Mouse (Mus musculus): ENCODE measurements at regions not wholly inside any gene's neighbourhood (a gene's known extent, or its start where the extent isn't known, plus 50 kb on each side); places are given as distances from the start of the nearest gene placed in this dataset.

- Histone ChIP-seq H3K4me3 (ENCODE audit: insufficient read depth, low read length) (no peak overlapping the region), H3K27ac (ENCODE audit: insufficient read depth, low read length) (no peak overlapping the region), H3K4me1 (ENCODE audit: control insufficient read depth, insufficient read depth, low read length) (no peaks in the 10 kb centered on the region)
- TF ChIP-seq CTCF (IDR thresholded peaks at IDR 0.05; ENCODE audit: borderline replicate concordance, insufficient read depth, low read length): no peak
Observed at GRCm38 (mm10) chr16:93213618-93214017, 387.7 kb upstream of the Runx1 start.

GRCm38 (mm10) chr16:93207675-93208074, 381.7 kb upstream of the Runx1 start:
- Histone ChIP-seq H3K27ac (ENCODE audit: insufficient read depth, low read length) (no peak overlapping the region), H3K4me1 (ENCODE audit: control insufficient read depth, insufficient read depth, low read length) (no peaks in the 10 kb centered on the region), H3K4me3 (ENCODE audit: insufficient read depth, low read length) (no peak overlapping the region)
- no peak for TF ChIP-seq POLR2A (IDR thresholded peaks at IDR 0.05; ENCODE audit: low read depth, low read length)
- no peak for TF ChIP-seq CTCF (IDR thresholded peaks at IDR 0.05; ENCODE audit: borderline replicate concordance, insufficient read depth, low read length)

DNA sequence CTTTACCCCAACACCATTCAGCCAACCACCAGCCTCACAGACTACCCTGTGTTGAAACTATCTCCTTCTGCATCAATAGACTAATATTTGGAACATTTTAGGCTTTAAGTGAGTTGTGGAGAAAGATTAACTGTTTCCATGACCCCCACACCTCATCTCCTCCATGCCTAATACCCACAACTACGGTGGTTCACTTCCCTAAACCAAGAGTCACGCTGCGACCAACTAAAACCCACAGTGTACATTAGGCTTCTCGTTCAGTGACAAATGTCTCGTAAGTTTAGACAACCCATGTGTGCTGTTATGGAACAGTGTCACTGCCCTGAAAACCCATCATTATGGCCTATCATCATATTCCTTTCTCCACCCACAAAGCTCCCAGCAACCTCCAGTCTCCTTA, 381.3 kb upstream of the Runx1 start:
- H3K4me1 ChIP-seq (ENCODE audit: control insufficient read depth, insufficient read depth, low read length): no peaks in the 10 kb centered on the region
- TF ChIP-seq POLR2A (IDR thresholded peaks at IDR 0.05; ENCODE audit: low read depth, low read length): no peak
- no peak for TF ChIP-seq CTCF (IDR thresholded peaks at IDR 0.05; ENCODE audit: borderline replicate concordance, insufficient read depth, low read length)
- no peak overlapping the region for H3K27ac ChIP-seq (ENCODE audit: insufficient read depth, low read length)
- H3K4me3 ChIP-seq (ENCODE audit: insufficient read depth, low read length): no peak overlapping the region

DNA sequence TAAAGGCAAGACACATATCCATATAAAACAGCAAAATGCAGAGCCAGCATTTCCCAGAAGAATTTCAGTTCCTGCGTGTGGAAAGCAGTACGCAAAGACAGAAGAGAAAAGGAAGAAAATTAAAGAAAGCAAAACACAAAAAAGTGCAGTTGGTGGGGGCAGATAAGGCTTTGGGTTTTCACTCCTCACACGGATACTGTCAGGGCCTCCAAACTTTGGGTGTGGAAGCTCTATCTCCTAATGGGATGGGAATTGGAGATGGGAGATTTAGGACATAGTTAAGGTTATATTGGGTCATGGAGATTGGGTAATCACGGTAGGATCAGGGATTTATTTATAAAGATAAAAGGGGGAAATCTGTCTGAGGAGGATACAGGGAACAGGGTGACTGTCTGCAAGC, 380.4 kb upstream of the Runx1 start:
- Histone ChIP-seq H3K4me3 (ENCODE audit: insufficient read depth, low read length) (no peak overlapping the region), H3K27ac (ENCODE audit: insufficient read depth, low read length) (no peak overlapping the region), H3K4me1 (ENCODE audit: control insufficient read depth, insufficient read depth, low read length) (no peaks in the 10 kb centered on the region)
- TF ChIP-seq POLR2A (IDR thresholded peaks at IDR 0.05; ENCODE audit: low read depth, low read length) (no peak), CTCF (IDR thresholded peaks at IDR 0.05; ENCODE audit: borderline replicate concordance, insufficient read depth, low read length) (no peak)

DNA sequence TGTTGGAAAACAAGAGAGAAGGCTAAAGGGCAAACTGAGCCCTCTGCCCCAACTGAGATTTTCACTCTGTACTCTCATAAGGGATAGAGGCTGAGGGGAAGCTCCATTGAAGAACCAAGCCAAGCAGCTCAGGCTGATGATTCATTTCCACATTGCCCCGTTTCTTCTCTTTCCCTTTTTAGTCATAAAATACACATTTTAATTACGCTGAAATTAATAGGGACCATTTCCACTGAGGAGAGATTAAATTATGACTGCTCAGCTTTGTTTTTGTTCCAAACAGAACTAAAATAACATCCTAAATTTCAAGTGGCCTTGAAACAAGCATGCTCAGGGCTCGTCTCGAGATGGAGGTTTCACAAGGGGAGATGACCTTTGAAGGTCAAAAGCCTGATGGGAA, 378.7 kb upstream of the Runx1 start:
- no peak overlapping the region for H3K4me3 ChIP-seq (ENCODE audit: insufficient read depth, low read length)
- TF ChIP-seq POLR2A (IDR thresholded peaks at IDR 0.05; ENCODE audit: low read depth, low read length) (no peak), CTCF (IDR thresholded peaks at IDR 0.05; ENCODE audit: borderline replicate concordance, insufficient read depth, low read length) (no peak)
- H3K4me1 ChIP-seq (ENCODE audit: control insufficient read depth, insufficient read depth, low read length): no peaks in the 10 kb centered on the region
- H3K27ac ChIP-seq (ENCODE audit: insufficient read depth, low read length): no peak overlapping the region

DNA sequence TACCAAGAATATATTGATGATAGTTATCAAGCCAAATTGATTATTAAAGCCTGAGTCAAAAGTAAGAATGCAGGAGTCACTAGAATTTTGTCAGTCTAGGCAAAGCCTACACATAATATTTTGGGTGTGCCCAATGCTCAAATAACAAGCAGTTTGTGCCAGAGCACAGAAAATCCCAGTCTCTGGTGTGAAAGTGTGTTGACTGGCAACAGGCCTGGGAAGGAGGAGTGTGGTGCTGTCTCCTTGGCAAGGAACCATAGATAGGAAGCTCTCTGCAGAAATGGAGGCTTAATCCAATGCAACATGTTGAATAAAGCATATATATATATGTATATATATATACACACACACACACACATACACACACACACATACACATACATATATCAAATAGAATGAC, 376.6 kb upstream of the Runx1 start:
- TF ChIP-seq CTCF (IDR thresholded peaks at IDR 0.05; ENCODE audit: borderline replicate concordance, insufficient read depth, low read length) (no peak), POLR2A (IDR thresholded peaks at IDR 0.05; ENCODE audit: low read depth, low read length) (no peak)
- Histone ChIP-seq H3K4me3 (ENCODE audit: insufficient read depth, low read length) (no peak overlapping the region), H3K4me1 (ENCODE audit: control insufficient read depth, insufficient read depth, low read length) (no peaks in the 10 kb centered on the region)

GRCm38 (mm10) chr16:93197300-93197699, 371.4 kb upstream of the Runx1 start:
- H3K4me3 ChIP-seq (ENCODE audit: insufficient read depth, low read length): no peak overlapping the region
- H3K4me1 ChIP-seq (ENCODE audit: control insufficient read depth, insufficient read depth, low read length): no peaks in the 10 kb centered on the region; the same call in none of the 2 replicates
- no peak overlapping the region for H3K27ac ChIP-seq (ENCODE audit: insufficient read depth, low read length)
- TF ChIP-seq CTCF (IDR thresholded peaks at IDR 0.05; ENCODE audit: borderline replicate concordance, insufficient read depth, low read length) (no peak), POLR2A (IDR thresholded peaks at IDR 0.05; ENCODE audit: low read depth, low read length) (no peak)

More for the DNA sequence above, 376.6 kb upstream of the Runx1 start:
- no peak overlapping the region for H3K27ac ChIP-seq (ENCODE audit: insufficient read depth, low read length)

- H3K27ac ChIP-seq (ENCODE audit: insufficient read depth, low read length): no peak overlapping the region
Observed at GRCm38 (mm10) chr16:93193921-93194481, 368.1 kb upstream of the Runx1 start.

DNA sequence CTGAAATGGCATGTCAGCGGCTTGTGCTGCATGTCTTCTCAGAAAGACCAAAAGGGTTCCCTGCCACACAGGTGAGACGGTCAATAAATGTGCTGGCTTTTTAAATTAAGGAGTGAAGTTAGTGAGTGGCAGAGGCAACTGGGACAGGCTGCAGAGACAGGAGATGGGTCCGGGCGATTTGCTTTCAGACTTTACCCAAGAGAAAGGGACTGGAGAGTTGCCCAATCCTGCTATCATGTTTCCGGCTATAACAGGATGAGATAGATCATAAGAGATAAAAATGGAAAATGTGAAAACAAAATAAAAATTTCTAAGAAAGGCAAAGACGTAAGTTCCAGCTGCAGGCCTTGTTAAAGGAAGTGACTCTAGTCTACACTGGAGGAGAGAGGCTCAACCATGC, 367.3 kb upstream of the Runx1 start:
- no peak overlapping the region for H3K4me3 ChIP-seq (ENCODE audit: insufficient read depth, low read length)
- no peak for TF ChIP-seq POLR2A (IDR thresholded peaks at IDR 0.05; ENCODE audit: low read depth, low read length)
- no peak for TF ChIP-seq CTCF (IDR thresholded peaks at IDR 0.05; ENCODE audit: borderline replicate concordance, insufficient read depth, low read length)
- H3K27ac ChIP-seq (ENCODE audit: insufficient read depth, low read length): no peak overlapping the region
- no peaks in the 10 kb centered on the region; the same call in none of the 2 replicates for H3K4me1 ChIP-seq (ENCODE audit: control insufficient read depth, insufficient read depth, low read length)

More at GRCm38 (mm10) chr16:93193921-93194481, 368.1 kb upstream of the Runx1 start:
- H3K4me3 ChIP-seq (ENCODE audit: insufficient read depth, low read length): no peak overlapping the region
- TF ChIP-seq POLR2A (IDR thresholded peaks at IDR 0.05; ENCODE audit: low read depth, low read length) (no peak), CTCF (IDR thresholded peaks at IDR 0.05; ENCODE audit: borderline replicate concordance, insufficient read depth, low read length) (no peak)
- no peaks in the 10 kb centered on the region; the same call in none of the 2 replicates for H3K4me1 ChIP-seq (ENCODE audit: control insufficient read depth, insufficient read depth, low read length)

- TF ChIP-seq POLR2A (IDR thresholded peaks at IDR 0.05; ENCODE audit: low read depth, low read length) (no peak), CTCF (IDR thresholded peaks at IDR 0.05; ENCODE audit: borderline replicate concordance, insufficient read depth, low read length) (no peak)
- Histone ChIP-seq H3K4me3 (ENCODE audit: insufficient read depth, low read length) (no peak overlapping the region), H3K4me1 (ENCODE audit: control insufficient read depth, insufficient read depth, low read length) (no peaks in the 10 kb centered on the region; the same call in none of the 2 replicates), H3K27ac (ENCODE audit: insufficient read depth, low read length) (no peak overlapping the region)
Observed at GRCm38 (mm10) chr16:93192651-93193173, 366.8 kb upstream of the Runx1 start.

Measured in embryonic fibroblast, embryonic 13.5 days (primary cell).